Mouse (Mus musculus) liver, postnatal 0 days (tissue): Measurements from ENCODE around the gene Sppl2c. TPM values are rescaled to one million over a fixed set of nuclear protein-coding genes. Genes with fewer than 3 reads are reported as not detected.
"Not testable (repeated sequence)": the region's sequence is repeated elsewhere in the genome, so short reads cannot be mapped to it uniquely, and the experiment has no call there.

Source experiments
- ATAC-seq: fragments of 200-750 bp; cut with Nextera tagmentation; 2 replicates; pipeline ENCODE4 v1.8.0; 2017; ENCODE audit warnings: mild to moderate bottlenecking, moderate library complexity
- DNase-seq: peaks from one replicate; pipeline ENCODE4 v3.0.0-alpha.2; 2016
- H3K27ac ChIP-seq: fragments of 300-500 bp; sonication (generic); 2 replicates; pipeline ENCODE4 v1.5.1; 2014; ENCODE audit warnings: antibody characterized with exemption, moderate library complexity, mild to moderate bottlenecking, low read depth
- H3K27me3 ChIP-seq: fragments of 300-500 bp; sonication (generic); 2 replicates; pipeline ENCODE4 v1.6.1; 2014; ENCODE audit warnings: low read length, control low read depth, mixed read lengths; ENCODE audit not compliant: insufficient read depth
- H3K36me3 ChIP-seq: fragments of 300-500 bp; sonication (generic); replicated peaks from 2 replicates; pipeline ENCODE4 v1.6.1; 2014; ENCODE audit warnings: mild to moderate bottlenecking, control low read depth, low read length, moderate library complexity, mixed read lengths; ENCODE audit not compliant: insufficient read depth
- H3K4me1 ChIP-seq: fragments of 300-500 bp; sonication (generic); 2 replicates; pipeline ENCODE4 v1.6.1; 2014; ENCODE audit warnings: antibody characterized with exemption, mild to moderate bottlenecking, control low read depth; ENCODE audit not compliant: insufficient read depth
- H3K4me2 ChIP-seq: fragments of 300-500 bp; sonication (generic); 2 replicates; pipeline ENCODE4 v1.6.1; 2014; ENCODE audit warnings: low read depth, mild to moderate bottlenecking, low read length, moderate library complexity, mixed read lengths
- H3K4me3 ChIP-seq: fragments of 300-500 bp; sonication (generic); 2 replicates; pipeline ENCODE4 v1.5.1; 2014; ENCODE audit warnings: low read depth, low read length
- H3K9ac ChIP-seq: fragments of 300-500 bp; sonication (generic); replicated peaks from 2 replicates; pipeline ENCODE4 v1.6.1; 2014; ENCODE audit warnings: mild to moderate bottlenecking, moderate library complexity
- H3K9me3 ChIP-seq: fragments of 300-500 bp; sonication (generic); 2 replicates; pipeline ENCODE4 v1.6.1; 2016; ENCODE audit warnings: mild to moderate bottlenecking, control low read depth, low read length, mixed read lengths
- CTCF ChIP-seq: sonication (generic); IDR thresholded peaks from 2 replicates; pipeline ENCODE4 v1.5.1; 2016; ENCODE audit warnings: antibody characterized with exemption, low read depth
- EP300 ChIP-seq: IDR thresholded peaks from 2 replicates; pipeline ENCODE4 v1.6.1; 2016; ENCODE audit warnings: antibody characterized with exemption, low read depth, mild to moderate bottlenecking
- WGBS: fragments of 180-500 bp; shearing (Covaris S2); extraction: QIAGEN DNeasy Blood & Tissue Kit; methylation state at CpG from one replicate; pipeline ENCODE4 v1.1.7; 2014; ENCODE audit not compliant: insufficient replicate concordance; 5-methylcytosine and 5-hydroxymethylcytosine counted together
- polyA plus RNA-seq: library from polyadenylated mRNA; unstranded; fragments of >200 nt; fragmentation: Nextera tagmentation; extraction: Ambion mirVana; gene quantifications from 2 replicates; pipeline ENCODE4 v1.2.1, GENCODE M21; 2015

Gene Sppl2c
- polyA plus RNA-seq, 1 experiment from 2014 or later, result not detected

DNA sequence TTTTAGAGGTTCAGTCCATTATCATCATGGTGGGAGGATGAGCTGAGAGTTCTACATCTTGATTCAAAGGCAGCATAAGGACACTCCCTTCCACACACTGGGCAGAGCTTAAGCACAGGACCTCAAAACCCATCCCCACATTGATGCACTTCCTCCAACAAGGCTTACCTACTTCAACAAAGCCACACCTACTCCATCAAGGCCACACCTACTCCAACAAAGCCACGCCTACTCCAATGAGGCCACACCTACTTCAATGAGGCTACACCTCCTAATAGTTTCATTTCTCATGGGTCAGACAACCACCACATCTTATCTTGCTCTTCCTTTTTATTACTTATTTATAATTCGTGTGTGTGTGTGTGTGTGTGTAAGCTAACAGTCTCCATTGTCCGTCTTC, 22.9 kb downstream of the Sppl2c start:
- H3K4me3 ChIP-seq, result no peak overlapping the region
- ATAC-seq, result no peak
- H3K27ac ChIP-seq, result no peak overlapping the region
- H3K4me2 ChIP-seq, result no peak overlapping the region
- no peak for TF ChIP-seq EP300
- no peak for TF ChIP-seq CTCF
- no peaks in the 10 kb centered on the region for H3K9me3 ChIP-seq
- no peaks in the 10 kb centered on the region for H3K27me3 ChIP-seq
- no peaks in the 10 kb centered on the region for H3K4me1 ChIP-seq
- WGBS, result 55% methylated on average over 3 of the region's 3 CpGs
- no peak for DNase-seq
- H3K9ac ChIP-seq, result no peak overlapping the region
- no peaks in the 10 kb centered on the region for H3K36me3 ChIP-seq

- no peaks in the 10 kb centered on the region for H3K4me1 ChIP-seq
- TF ChIP-seq CTCF, result no peak
- no peak for TF ChIP-seq EP300
- no peaks in the 10 kb centered on the region for H3K9me3 ChIP-seq
- H3K4me3 ChIP-seq, result no peak overlapping the region
- no peaks in the 10 kb centered on the region for H3K27me3 ChIP-seq
- no peak overlapping the region for H3K9ac ChIP-seq
- H3K4me2 ChIP-seq, result no peak overlapping the region
- no peak overlapping the region for H3K27ac ChIP-seq
- 77% methylated on average over 6 of the region's 6 CpGs for WGBS
- DNase-seq (no peak), ATAC-seq (no peak)
- H3K36me3 ChIP-seq, result no peaks in the 10 kb centered on the region
Measured at GRCm38 (mm10) chr11:104211251-104211650, 25.1 kb downstream of the Sppl2c start.

GRCm38 (mm10) chr11:104214128-104214527, 28.0 kb downstream of the Sppl2c start:
- not testable (repeated sequence) for ATAC-seq, H3K9me3 ChIP-seq, H3K4me1 ChIP-seq, H3K9ac ChIP-seq, H3K27me3 ChIP-seq, H3K4me2 ChIP-seq, H3K36me3 ChIP-seq, H3K4me3 ChIP-seq, DNase-seq, H3K27ac ChIP-seq
- 92% methylated on average over 5 of the region's 5 CpGs for WGBS

- Histone ChIP-seq H3K27me3 (no peaks in the 10 kb centered on the region), H3K4me3 (no peak overlapping the region), H3K9me3 (no peaks in the 10 kb centered on the region), H3K4me1 (no peaks in the 10 kb centered on the region), H3K27ac (no peak overlapping the region), H3K9ac (no peak overlapping the region), H3K36me3 (no peaks in the 10 kb centered on the region), H3K4me2 (no peak overlapping the region)
- ATAC-seq (no peak), DNase-seq (no peak)
- no peak for TF ChIP-seq CTCF
- no peak for TF ChIP-seq EP300
- 71% methylated on average over 3 of the region's 3 CpGs for WGBS
Measured at GRCm38 (mm10) chr11:104218075-104218474, 31.9 kb downstream of the Sppl2c start.

DNA sequence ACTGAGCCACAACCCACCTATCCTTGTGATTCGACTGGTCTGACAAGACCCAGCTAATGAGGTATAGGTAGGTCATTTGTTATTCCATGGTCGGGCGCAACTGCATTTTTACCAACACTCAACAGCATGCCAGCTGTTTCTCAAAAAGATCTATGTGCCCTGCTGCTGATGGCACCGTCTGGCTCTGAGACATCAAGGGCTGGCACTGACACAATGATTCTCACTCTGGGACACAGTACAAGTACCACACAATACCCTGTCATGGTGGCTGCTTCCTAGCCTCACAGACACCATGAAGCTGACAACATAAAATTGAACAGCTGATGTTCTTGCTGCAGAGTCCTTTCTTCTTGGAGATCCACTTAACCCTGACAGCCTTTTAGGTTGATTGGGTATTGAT, 34.2 kb downstream of the Sppl2c start:
- no peak for DNase-seq
- Histone ChIP-seq H3K9ac (no peak overlapping the region), H3K27me3 (no peaks in the 10 kb centered on the region), H3K27ac (no peak overlapping the region), H3K36me3 (no peaks in the 10 kb centered on the region), H3K4me2 (no peak overlapping the region), H3K9me3 (no peaks in the 10 kb centered on the region), H3K4me3 (no peak overlapping the region), H3K4me1 (no peaks in the 10 kb centered on the region)
- TF ChIP-seq CTCF (no peak), EP300 (no peak)
- WGBS, result 72% methylated on average over 4 of the region's 4 CpGs
- ATAC-seq, result no peak

GRCm38 (mm10) chr11:104221751-104222150, 35.6 kb downstream of the Sppl2c start:
- WGBS, result 70% methylated on average over 5 of the region's 5 CpGs
- no peaks in the 10 kb centered on the region for H3K9me3 ChIP-seq
- H3K4me3 ChIP-seq, result no peak overlapping the region
- DNase-seq, result no peak
- no peak overlapping the region for H3K9ac ChIP-seq
- H3K27me3 ChIP-seq, result no peaks in the 10 kb centered on the region
- no peaks in the 10 kb centered on the region for H3K4me1 ChIP-seq
- H3K4me2 ChIP-seq, result no peak overlapping the region
- no peaks in the 10 kb centered on the region for H3K36me3 ChIP-seq
- no peak for ATAC-seq
- no peak for TF ChIP-seq CTCF
- no peak for TF ChIP-seq EP300
- H3K27ac ChIP-seq, result no peak overlapping the region

DNA sequence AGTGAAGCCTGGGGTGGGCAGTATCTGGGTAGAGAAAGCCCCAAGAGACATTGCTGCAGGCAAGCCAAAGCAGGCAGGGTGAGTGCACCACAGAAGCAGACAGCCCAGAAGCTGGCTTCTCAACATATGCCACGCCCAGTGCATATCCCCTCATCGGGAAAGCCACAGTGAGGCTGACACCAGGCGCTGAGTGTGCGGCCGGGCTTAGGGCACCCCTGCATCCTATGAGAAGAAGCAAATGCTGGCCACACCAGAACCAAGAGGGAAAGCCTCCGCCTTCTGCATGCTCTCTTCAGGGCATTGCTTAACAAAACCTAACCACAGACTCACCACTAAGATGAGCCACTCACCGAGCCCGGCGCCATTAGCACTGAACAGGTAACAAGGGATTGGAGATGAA, 37.2 kb downstream of the Sppl2c start:
- TF ChIP-seq CTCF, result no peak
- no peak for TF ChIP-seq EP300

More for the DNA sequence above, 37.2 kb downstream of the Sppl2c start:
- 60% methylated on average over 9 of the region's 9 CpGs for WGBS
- DNase-seq, result no peak
- Histone ChIP-seq H3K27ac (no peak overlapping the region), H3K4me1 (no peaks in the 10 kb centered on the region), H3K4me2 (no peak overlapping the region), H3K27me3 (no peaks in the 10 kb centered on the region), H3K4me3 (no peak overlapping the region), H3K9me3 (no peaks in the 10 kb centered on the region), H3K36me3 (no peaks in the 10 kb centered on the region), H3K9ac (no peak overlapping the region)
- no peak for ATAC-seq
